Mouse (Mus musculus) forebrain, embryonic 11.5 days (tissue): ENCODE results near the gene D1Pas1. TPM values are rescaled to one million over a fixed set of nuclear protein-coding genes. Genes with fewer than 3 reads are reported as not detected.

Experiments
- ATAC-seq: fragments of 200-750 bp; cut with Nextera tagmentation; replicated peaks from 2 replicates; pipeline ENCODE4 v1.8.0; 2017; ENCODE audit warnings: moderate TSS enrichment; ENCODE audit not compliant: low FRiP score
- DNase-seq: peaks from one replicate; pipeline ENCODE4 v3.0.0-alpha.2; 2017; ENCODE audit warnings: low spot score
- H3K27ac ChIP-seq: fragments of 300-500 bp; sonication (generic); 2 replicates; pipeline ENCODE4 v1.5.1; 2014; ENCODE audit warnings: low read depth, low read length
- H3K27me3 ChIP-seq: fragments of 300-500 bp; sonication (generic); 2 replicates; pipeline ENCODE4 v1.6.1; 2014; ENCODE audit warnings: mild to moderate bottlenecking, low read length, mixed read lengths; ENCODE audit not compliant: control insufficient read depth, insufficient read depth
- H3K36me3 ChIP-seq: fragments of 300-500 bp; sonication (generic); 2 replicates; pipeline ENCODE4 v1.6.1; 2014; ENCODE audit warnings: mild to moderate bottlenecking, low read length, moderate library complexity, mixed read lengths; ENCODE audit not compliant: control insufficient read depth, insufficient read depth
- H3K4me1 ChIP-seq: fragments of 300-500 bp; sonication (generic); replicated peaks from 2 replicates; pipeline ENCODE4 v1.6.1; 2014; ENCODE audit warnings: low read length, mixed read lengths; ENCODE audit not compliant: control insufficient read depth, insufficient read depth
- H3K4me2 ChIP-seq: fragments of 300-500 bp; sonication (generic); 2 replicates; pipeline ENCODE4 v1.6.1; 2014; ENCODE audit warnings: low read depth, mild to moderate bottlenecking, low read length, moderate library complexity, mixed read lengths; ENCODE audit not compliant: severe bottlenecking
- H3K4me3 ChIP-seq: fragments of 300-500 bp; sonication (generic); 2 replicates; pipeline ENCODE4 v1.5.1; 2014; ENCODE audit warnings: low read depth, low read length
- H3K9ac ChIP-seq: fragments of 300-500 bp; sonication (generic); 2 replicates; pipeline ENCODE4 v1.6.1; 2014; ENCODE audit warnings: low read length
- H3K9me3 ChIP-seq: fragments of 300-500 bp; sonication (generic); 2 replicates; pipeline ENCODE4 v1.6.1; 2016; ENCODE audit warnings: low read length, mixed read lengths; ENCODE audit not compliant: control insufficient read depth
- WGBS: fragments of 180-500 bp; shearing (Covaris S2); extraction: QIAGEN DNeasy Blood & Tissue Kit; methylation state at CpG from one replicate; pipeline ENCODE4 v1.1.7; 2014; 5-methylcytosine and 5-hydroxymethylcytosine counted together
- polyA plus RNA-seq: library from polyadenylated mRNA; unstranded; fragments of >200 nt; fragmentation: Nextera tagmentation; extraction: Ambion mirVana; gene quantifications from 2 replicates; pipeline ENCODE4 v1.2.1, GENCODE M21; 2014

Gene D1Pas1
- polyA plus RNA-seq, 1 experiment from 2014 or later: not detected

- Histone ChIP-seq H3K27me3 (no peaks in the 10 kb centered on the region), H3K9me3 (no peaks in the 10 kb centered on the region), H3K9ac (no peak overlapping the region), H3K4me1 (no peaks in the 10 kb centered on the region), H3K4me3 (no peak overlapping the region), H3K4me2 (no peak overlapping the region), H3K36me3 (no peaks in the 10 kb centered on the region), H3K27ac (0 out of 2 replicates have a peak overlapping the region, but pooled peaks have one; percentile 47)
- DNase-seq (no peak), ATAC-seq (0 out of 2 replicates have a peak, but pooled peaks have one; percentile 55)
- WGBS: 75% methylated on average over 21 of the region's 21 CpGs
These were observed 30.5 kb downstream of the D1Pas1 start for GRCm38 (mm10) chr1:186997596-186998304.

DNA sequence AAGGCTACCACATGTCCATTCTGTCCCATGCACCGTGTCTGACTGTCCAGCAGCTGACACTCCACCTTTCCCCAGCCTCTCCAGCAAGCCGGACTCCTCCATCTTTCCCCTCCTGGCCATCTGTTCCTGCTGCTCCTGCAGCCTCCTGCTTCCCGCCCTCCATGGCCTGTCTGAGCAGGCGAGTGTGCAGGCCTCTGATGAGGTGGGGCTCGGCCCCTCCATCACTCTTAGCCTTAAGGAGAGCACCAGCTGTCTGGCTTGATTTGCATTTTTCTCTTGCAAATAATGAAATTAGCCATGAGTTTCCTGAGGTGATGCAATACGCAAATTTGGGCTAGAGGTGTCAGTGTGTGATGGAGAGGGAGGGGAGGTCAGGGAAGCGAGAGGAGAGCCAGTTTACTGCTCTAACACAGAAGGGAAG is 36.2 kb downstream of the D1Pas1 start:
- no peak overlapping the region for H3K9ac ChIP-seq
- H3K36me3 ChIP-seq: no peaks in the 10 kb centered on the region
- no peaks in the 10 kb centered on the region for H3K27me3 ChIP-seq
- peak overlapping the region; percentile 12; the same call in 1 of the 2 replicates for H3K27ac ChIP-seq
- H3K4me1 ChIP-seq: no peaks in the 10 kb centered on the region
- H3K4me2 ChIP-seq: no peak overlapping the region
- H3K9me3 ChIP-seq: no peaks in the 10 kb centered on the region
- H3K4me3 ChIP-seq: no peak overlapping the region
- ATAC-seq (0 out of 2 replicates have a peak, but pooled peaks have one; percentile 61), DNase-seq (no peak)
- 78% methylated on average over 7 of the region's 7 CpGs for WGBS

GRCm38 (mm10) chr1:187004306-187004705 is 37.1 kb downstream of the D1Pas1 start:
- DNase-seq (no peak), ATAC-seq (no peak)
- no peak overlapping the region for H3K4me2 ChIP-seq
- H3K4me3 ChIP-seq: no peak overlapping the region
- no peak overlapping the region for H3K27ac ChIP-seq
- no peaks in the 10 kb centered on the region for H3K27me3 ChIP-seq
- H3K4me1 ChIP-seq: no peaks in the 10 kb centered on the region
- no peaks in the 10 kb centered on the region for H3K36me3 ChIP-seq
- H3K9me3 ChIP-seq: no peaks in the 10 kb centered on the region
- no peak overlapping the region for H3K9ac ChIP-seq
- WGBS: 92% methylated on average over 1 of the region's 1 CpGs

- DNase-seq: no peak
- H3K27me3 ChIP-seq: no peaks in the 10 kb centered on the region
- no peak overlapping the region for H3K27ac ChIP-seq
- ATAC-seq: no peak
- H3K4me1 ChIP-seq: no peaks in the 10 kb centered on the region
- no peak overlapping the region for H3K9ac ChIP-seq
- H3K4me2 ChIP-seq: no peak overlapping the region
- no peak overlapping the region for H3K4me3 ChIP-seq
- no peaks in the 10 kb centered on the region for H3K9me3 ChIP-seq
- WGBS: 90% methylated on average over 14 of the region's 14 CpGs
- no peaks in the 10 kb centered on the region for H3K36me3 ChIP-seq
These were observed 39.2 kb downstream of the D1Pas1 start for GRCm38 (mm10) chr1:187006227-187006925.

GRCm38 (mm10) chr1:187008236-187008635 is 41.0 kb downstream of the D1Pas1 start:
- Histone ChIP-seq H3K36me3 (no peaks in the 10 kb centered on the region), H3K9me3 (no peaks in the 10 kb centered on the region), H3K4me1 (no peaks in the 10 kb centered on the region), H3K27me3 (no peaks in the 10 kb centered on the region), H3K4me2 (no peak overlapping the region), H3K4me3 (no peak overlapping the region), H3K9ac (no peak overlapping the region), H3K27ac (no peak overlapping the region)
- ATAC-seq (no peak), DNase-seq (peak; percentile 22)
- 82% methylated on average over 7 of the region's 7 CpGs for WGBS

- no peak overlapping the region for H3K9ac ChIP-seq
- H3K4me2 ChIP-seq: no peak overlapping the region
- H3K36me3 ChIP-seq: no peaks in the 10 kb centered on the region
- H3K4me1 ChIP-seq: no peaks in the 10 kb centered on the region
- ATAC-seq (no peak), DNase-seq (no peak)
- no peak overlapping the region for H3K4me3 ChIP-seq
- no peaks in the 10 kb centered on the region for H3K27me3 ChIP-seq
- no peak overlapping the region for H3K27ac ChIP-seq
- H3K9me3 ChIP-seq: no peaks in the 10 kb centered on the region
- WGBS: 83% methylated on average over 11 of the region's 11 CpGs
These were observed 42.9 kb downstream of the D1Pas1 start for GRCm38 (mm10) chr1:187010071-187010470.

GRCm38 (mm10) chr1:187011601-187012000 is 44.4 kb downstream of the D1Pas1 start:
- no peak for DNase-seq
- Histone ChIP-seq H3K27ac (no peak overlapping the region), H3K36me3 (no peaks in the 10 kb centered on the region), H3K9ac (no peak overlapping the region), H3K9me3 (no peaks in the 10 kb centered on the region), H3K4me2 (no peak overlapping the region), H3K27me3 (no peaks in the 10 kb centered on the region), H3K4me3 (no peak overlapping the region), H3K4me1 (no peaks in the 10 kb centered on the region)
- 83% methylated on average over 4 of the region's 4 CpGs for WGBS
- ATAC-seq: no peak

- Histone ChIP-seq H3K4me2 (no peak overlapping the region), H3K4me3 (no peak overlapping the region), H3K27ac (no peak overlapping the region), H3K9me3 (no peaks in the 10 kb centered on the region), H3K27me3 (no peaks in the 10 kb centered on the region), H3K9ac (no peak overlapping the region), H3K4me1 (no peaks in the 10 kb centered on the region), H3K36me3 (no peaks in the 10 kb centered on the region)
- WGBS: 88% methylated on average over 2 of the region's 2 CpGs
- ATAC-seq (no peak), DNase-seq (no peak)
These were observed 46.9 kb downstream of the D1Pas1 start for GRCm38 (mm10) chr1:187014141-187014540.
